ENCODE assay signal across 7 mouse cellular contexts in genomic region chr5:141985003-141985402, GRCm38 (mm10).
A peak's percentile ranks its signal among the peaks of the same experiment; 100 is the strongest.
DNase-seq lines count a peak whose midpoint lies in the region.

No protein-coding gene starts in this region.

- intact Hi-C loops in gastrocnemius, postnatal 36 days (cut with DNase I): loop anchor here (1.0 kb wide), 1 partner anchor 334 kb away; no protein-coding TSS in a partner anchor

- peak; percentile 3 for DNase-seq in right cerebral cortex, adult 18-20 months
- no peak for DNase-seq in right cerebral cortex, postnatal 36 days (ENCODE audit: low spot score in 2 of 2)
- DNase-seq in cerebellum, adult 11-12 months: peak; percentile 13
- DNase-seq in gastrocnemius, postnatal 36 days: peak; percentile 33 to 64
- DNase-seq in kidney, postnatal 25 days: peak; percentile 81 to 87
- DNase-seq in lung, postnatal 4 days: peak; percentile 70 to 81
- DNase-seq in spleen, postnatal 10 days (ENCODE audit: low spot score in 2 of 2): peak; percentile 18 to 77

Comparison
In these comparisons a context has a peak if more than half of its experiments do, and no peak if none do; other contexts are left out.
1. DNase-seq: peak in right cerebral cortex, adult 18-20 months (single experiment), cerebellum, adult 11-12 months (single experiment), gastrocnemius, postnatal 36 days (2 of 2), kidney, postnatal 25 days (2 of 2), lung, postnatal 4 days (2 of 2) and spleen, postnatal 10 days (2 of 2); none in right cerebral cortex, postnatal 36 days (0 of 2).